Mouse (Mus musculus) liver, embryonic 14.5 days (tissue): ENCODE data around the gene Med12l.

Source experiments
- CTCF ChIP-seq: IDR thresholded peaks from 2 replicates; pipeline ENCODE4 v1.5.1; 2016; ENCODE audit warnings: antibody characterized with exemption, low read depth, control low read depth
- EP300 ChIP-seq: IDR thresholded peaks from 2 replicates; pipeline ENCODE4 v1.6.1; 2016; ENCODE audit warnings: antibody characterized with exemption, low read depth

- no peak for TF ChIP-seq CTCF
- TF ChIP-seq EP300: no peak
Measured at GRCm38 (mm10) chr3:59078585-59078984, 73.0 kb downstream of the Med12l start.
